Mouse (Mus musculus): ENCODE measurements at regions not wholly inside any gene's neighbourhood (a gene's known extent, or its start where the extent isn't known, plus 50 kb on each side); places are given as distances from the start of the nearest gene placed in this dataset.
"Not testable (repeated sequence)": the region's sequence is repeated elsewhere in the genome, so short reads cannot be mapped to it uniquely, and the experiment has no call there.

- not testable (repeated sequence) for DNase-seq
Measured at GRCm38 (mm10) chr16:56323828-56324227, 119.7 kb downstream of the Impg2 start.

- DNase-seq, result no peak
Measured at GRCm38 (mm10) chr16:56349415-56349814, 128.3 kb upstream of the Abi3bp start.

GRCm38 (mm10) chr16:56352888-56353287 is 124.8 kb upstream of the Abi3bp start:
- no peak for DNase-seq

GRCm38 (mm10) chr16:56359101-56359500 is 118.6 kb upstream of the Abi3bp start:
- no peak for DNase-seq

- no peak for DNase-seq
Measured at GRCm38 (mm10) chr16:56360992-56361391, 116.7 kb upstream of the Abi3bp start.

- no peak for DNase-seq
Measured at GRCm38 (mm10) chr16:56378356-56378755, 99.3 kb upstream of the Abi3bp start.

- no peak for DNase-seq
Measured at GRCm38 (mm10) chr16:56380680-56381079, 97.0 kb upstream of the Abi3bp start.

GRCm38 (mm10) chr16:56386539-56386938 is 91.1 kb upstream of the Abi3bp start:
- no peak for DNase-seq

- DNase-seq, result no peak
Measured at GRCm38 (mm10) chr16:56392843-56393242, 84.8 kb upstream of the Abi3bp start.

- DNase-seq, result peak; percentile 15
Measured at GRCm38 (mm10) chr16:56396586-56396985, 81.1 kb upstream of the Abi3bp start.

- no peak for DNase-seq
Measured at GRCm38 (mm10) chr16:56399541-56399940, 78.1 kb upstream of the Abi3bp start.

- no peak for DNase-seq
Measured at GRCm38 (mm10) chr16:56423761-56424160, 53.9 kb upstream of the Abi3bp start.
